Mouse (Mus musculus) bone marrow macrophage, adult 2 months (primary cell): ENCODE data around the gene Olfr2.

Experiments
- CTCF ChIP-seq: IDR thresholded peaks from 2 replicates; pipeline ENCODE4 v1.5.1; 2012; ENCODE audit warnings: low read depth, mild to moderate bottlenecking, low read length, moderate library complexity
- POLR2A ChIP-seq: IDR thresholded peaks from 2 replicates; pipeline ENCODE4 v1.6.1; 2012; ENCODE audit warnings: mild to moderate bottlenecking, low read depth, low read length, borderline replicate concordance

DNA sequence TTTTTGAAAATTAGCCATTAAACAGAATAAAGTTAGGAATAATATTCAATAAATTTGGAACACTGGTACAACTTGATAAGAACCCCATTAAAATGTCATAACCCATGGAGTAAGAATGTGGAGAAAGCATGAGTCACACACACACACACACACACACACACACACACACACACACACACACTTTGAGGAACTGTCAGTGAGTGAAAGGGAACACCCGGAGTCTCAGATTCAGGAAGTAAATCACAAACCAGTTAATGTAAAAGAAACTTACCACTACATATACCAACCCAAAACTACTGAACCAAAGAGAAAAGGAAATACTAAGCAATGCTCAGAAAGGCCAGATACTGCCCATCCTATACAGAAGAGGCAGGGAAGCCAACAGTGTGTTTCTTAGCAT is 38.5 kb upstream of the Olfr2 start:
- TF ChIP-seq POLR2A (no peak), CTCF (no peak)
